Mouse (Mus musculus) forebrain, postnatal 0 days (tissue): Measurements from ENCODE around the gene Imp3. TPM values are rescaled to one million over a fixed set of nuclear protein-coding genes. Genes with fewer than 3 reads are reported as not detected.
A peak's percentile ranks its signal among the peaks of the same experiment; 100 is the strongest.

Experiments used
- ATAC-seq: fragments of 200-750 bp; cut with Nextera tagmentation; 2 replicates; pipeline ENCODE4 v1.8.0; 2017; ENCODE audit warnings: mild to moderate bottlenecking, moderate library complexity
- DNase-seq: peaks from one replicate; pipeline ENCODE4 v3.0.0-alpha.2; 2015
- H3K27ac ChIP-seq: fragments of 300-500 bp; sonication (generic); 2 replicates; pipeline ENCODE4 v1.5.1; 2014; ENCODE audit warnings: low read depth, mild to moderate bottlenecking, antibody characterized with exemption, low read length, moderate library complexity, mixed read lengths
- H3K27me3 ChIP-seq: fragments of 300-500 bp; sonication (generic); 2 replicates; pipeline ENCODE4 v1.6.1; 2014; ENCODE audit warnings: mild to moderate bottlenecking, low read length, mixed read lengths; ENCODE audit not compliant: insufficient read depth
- H3K36me3 ChIP-seq: fragments of 300-500 bp; sonication (generic); 2 replicates; pipeline ENCODE4 v1.6.1; 2014; ENCODE audit warnings: mild to moderate bottlenecking, moderate library complexity; ENCODE audit not compliant: insufficient read depth
- H3K4me1 ChIP-seq: fragments of 300-500 bp; sonication (generic); 2 replicates; pipeline ENCODE4 v1.6.1; 2014; ENCODE audit warnings: antibody characterized with exemption; ENCODE audit not compliant: insufficient read depth
- H3K4me2 ChIP-seq: fragments of 300-500 bp; sonication (generic); 2 replicates; pipeline ENCODE4 v1.6.1; 2014; ENCODE audit warnings: low read depth, mild to moderate bottlenecking, moderate library complexity
- H3K4me3 ChIP-seq: fragments of 300-500 bp; sonication (generic); 2 replicates; pipeline ENCODE4 v1.5.1; 2014; ENCODE audit warnings: low read depth, low read length, mixed read lengths
- H3K9ac ChIP-seq: fragments of 300-500 bp; sonication (generic); 2 replicates; pipeline ENCODE4 v1.6.1; 2014; ENCODE audit warnings: mild to moderate bottlenecking
- H3K9me3 ChIP-seq: fragments of 300-500 bp; sonication (generic); 2 replicates; pipeline ENCODE4 v1.6.1; 2016; ENCODE audit warnings: low read length
- CTCF ChIP-seq: sonication (generic); IDR thresholded peaks from 2 replicates; pipeline ENCODE4 v1.5.1; 2016; ENCODE audit warnings: antibody characterized with exemption, control low read depth, low read depth
- WGBS: fragments of 180-500 bp; shearing (Covaris S2); extraction: QIAGEN DNeasy Blood & Tissue Kit; methylation state at CpG from one replicate; pipeline ENCODE4 v1.1.7; 2014; 5-methylcytosine and 5-hydroxymethylcytosine counted together
- polyA plus RNA-seq: library from polyadenylated mRNA; unstranded; fragments of >200 nt; fragmentation: Nextera tagmentation; extraction: Ambion mirVana; gene quantifications from 2 replicates; pipeline ENCODE4 v1.2.1, GENCODE M21; 2015
- total RNA-seq: library from RNA; depleted of rRNA; stranded (reverse); fragments of >200 nt; gene quantifications from 2 replicates; pipeline ENCODE4 v1.2.3, GENCODE M21; 2014

The Imp3 gene
- total and polyA plus RNA-seq, 2 experiments from 2014 or later: 87.5 to 136 TPM

DNA sequence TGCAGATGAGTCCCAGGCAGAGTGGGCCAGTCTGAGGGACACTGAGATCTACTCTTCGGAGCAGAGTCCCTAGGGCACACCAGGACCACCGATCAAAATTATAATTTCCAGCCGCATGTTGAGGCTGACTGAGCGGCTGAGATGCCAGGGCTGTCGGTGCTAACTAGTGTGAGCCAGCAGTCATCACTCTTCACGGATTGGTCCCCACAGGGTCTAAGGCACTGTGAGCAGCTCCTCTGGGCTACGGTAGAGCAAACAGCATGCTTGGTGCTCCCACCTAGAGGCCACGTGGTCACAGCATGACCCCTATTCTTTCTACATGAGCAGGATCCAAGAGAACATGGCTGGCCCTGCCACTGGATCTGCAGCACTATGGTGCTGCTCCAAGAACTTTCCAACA lies 44.0 kb upstream of the Imp3 start:
- TF ChIP-seq CTCF: no peak
- H3K4me1 ChIP-seq: no peaks in the 10 kb centered on the region
- no peaks in the 10 kb centered on the region for H3K9me3 ChIP-seq
- H3K27ac ChIP-seq: no peak overlapping the region
- H3K9ac ChIP-seq: no peak overlapping the region
- no peak overlapping the region for H3K4me3 ChIP-seq
- 74% methylated on average over 8 of the region's 8 CpGs for WGBS
- DNase-seq (no peak), ATAC-seq (no peak)
- no peaks in the 10 kb centered on the region for H3K27me3 ChIP-seq
- no peaks in the 10 kb centered on the region for H3K36me3 ChIP-seq
- H3K4me2 ChIP-seq: no peak overlapping the region

DNA sequence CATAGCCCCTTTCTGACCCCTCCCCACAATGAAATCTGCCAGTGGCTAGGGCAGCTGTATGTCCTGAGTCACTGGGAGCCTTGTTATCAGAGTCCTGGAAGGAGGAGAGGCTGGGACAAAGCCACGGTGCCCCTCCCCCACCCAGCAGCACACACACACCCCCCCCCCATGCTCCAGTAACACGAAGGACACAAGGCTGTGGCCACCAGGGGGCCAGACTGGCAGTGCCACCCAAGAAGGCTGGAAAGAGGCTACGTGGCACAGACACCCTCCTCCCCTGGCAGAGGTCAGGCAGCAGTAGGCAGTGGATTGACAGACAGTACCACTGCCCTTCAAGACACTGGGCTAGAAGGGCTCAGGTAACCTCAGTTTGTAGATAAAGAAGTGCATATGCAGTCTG lies 43.3 kb upstream of the Imp3 start:
- 5% methylated on average over 3 of the region's 3 CpGs for WGBS
- Histone ChIP-seq H3K4me2 (no peak overlapping the region), H3K27me3 (no peaks in the 10 kb centered on the region), H3K36me3 (no peaks in the 10 kb centered on the region), H3K9ac (no peak overlapping the region), H3K9me3 (no peaks in the 10 kb centered on the region), H3K27ac (no peak overlapping the region), H3K4me1 (no peaks in the 10 kb centered on the region), H3K4me3 (no peak overlapping the region)
- DNase-seq: peak; percentile 51
- TF ChIP-seq CTCF: peak; percentile 45
- no peak for ATAC-seq

DNA sequence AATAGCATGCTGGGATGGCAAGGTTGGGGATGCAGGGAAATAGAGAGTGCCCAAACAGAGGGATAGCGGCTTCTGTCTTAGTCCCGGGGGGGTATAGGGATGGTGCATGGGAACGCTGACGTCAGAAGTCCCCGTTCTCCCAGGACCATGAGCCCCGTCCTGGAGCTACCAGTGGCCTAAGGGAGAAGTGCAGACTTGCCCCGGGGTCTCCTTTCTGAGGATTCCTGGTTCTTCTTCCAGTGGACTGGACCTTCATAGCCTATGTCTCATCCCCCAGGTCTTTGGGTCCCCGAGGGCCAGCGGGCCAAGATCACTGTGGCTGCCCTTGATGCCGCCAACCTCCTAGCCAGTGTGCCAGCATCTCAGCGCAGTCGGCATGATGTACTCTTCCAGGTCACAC lies 40.5 kb upstream of the Imp3 start:
- Histone ChIP-seq H3K4me1 (no peaks in the 10 kb centered on the region), H3K9ac (no peak overlapping the region), H3K27me3 (no peaks in the 10 kb centered on the region), H3K4me2 (no peak overlapping the region), H3K9me3 (no peaks in the 10 kb centered on the region), H3K36me3 (no peaks in the 10 kb centered on the region), H3K27ac (no peak overlapping the region), H3K4me3 (no peak overlapping the region)
- TF ChIP-seq CTCF: no peak
- DNase-seq (no peak), ATAC-seq (no peak)
- WGBS: 92% methylated on average over 12 of the region's 12 CpGs

- no peaks in the 10 kb centered on the region for H3K4me1 ChIP-seq
- no peak overlapping the region for H3K4me3 ChIP-seq
- H3K9ac ChIP-seq: no peak overlapping the region
- no peaks in the 10 kb centered on the region for H3K36me3 ChIP-seq
- WGBS: 83% methylated on average over 11 of the region's 11 CpGs
- no peak overlapping the region for H3K4me2 ChIP-seq
- no peak overlapping the region for H3K27ac ChIP-seq
- H3K27me3 ChIP-seq: no peaks in the 10 kb centered on the region
- ATAC-seq: no peak
- H3K9me3 ChIP-seq: no peaks in the 10 kb centered on the region
- no peak for TF ChIP-seq CTCF
- no peak for DNase-seq
Measured at GRCm38 (mm10) chr9:56899409-56899808, 37.9 kb upstream of the Imp3 start.

DNA sequence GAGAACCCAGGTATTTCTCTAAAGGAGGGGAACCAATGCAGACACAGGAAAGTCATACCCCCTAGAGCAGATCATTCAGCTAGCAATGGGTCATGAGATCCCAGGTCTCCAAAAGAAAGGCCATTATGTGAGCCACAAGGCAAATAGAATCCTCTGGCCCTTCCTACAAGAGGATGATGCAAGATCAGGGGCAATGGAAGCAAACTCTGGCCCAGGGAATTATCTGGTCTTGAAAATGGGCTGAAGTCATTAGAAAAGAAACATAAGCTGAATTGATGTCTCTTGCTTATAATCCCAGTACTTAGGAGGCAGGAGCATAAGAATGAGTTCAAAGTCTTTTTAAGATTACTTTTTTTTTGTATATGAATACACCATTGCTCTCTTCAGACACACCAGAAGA lies 37.2 kb upstream of the Imp3 start:
- no peaks in the 10 kb centered on the region for H3K9me3 ChIP-seq
- DNase-seq (no peak), ATAC-seq (no peak)
- H3K27ac ChIP-seq: no peak overlapping the region
- no peak overlapping the region for H3K4me2 ChIP-seq
- TF ChIP-seq CTCF: no peak
- no peaks in the 10 kb centered on the region for H3K4me1 ChIP-seq
- H3K9ac ChIP-seq: no peak overlapping the region
- no peaks in the 10 kb centered on the region for H3K27me3 ChIP-seq
- no peak overlapping the region for H3K4me3 ChIP-seq
- H3K36me3 ChIP-seq: no peaks in the 10 kb centered on the region

DNA sequence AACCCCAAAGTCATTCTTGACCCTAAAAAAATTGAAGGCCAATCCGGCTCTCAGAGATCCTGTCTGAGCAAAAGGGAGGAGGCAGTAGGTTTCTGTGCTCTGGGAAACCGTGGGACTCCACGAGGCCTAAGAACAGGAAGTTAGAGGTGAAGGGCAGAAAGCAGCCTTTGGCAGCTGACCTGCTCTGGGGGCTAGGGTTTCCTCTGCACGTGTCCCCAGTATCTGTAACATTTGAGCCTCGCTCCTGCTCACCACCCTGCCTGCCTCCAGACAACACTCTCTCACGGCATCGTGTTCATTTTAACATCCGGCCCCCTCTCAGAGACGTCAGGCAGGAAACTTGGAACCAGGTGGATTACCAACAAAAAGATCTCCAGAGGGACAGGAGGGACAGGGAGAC lies 36.7 kb upstream of the Imp3 start:
- Histone ChIP-seq H3K9me3 (no peaks in the 10 kb centered on the region), H3K4me1 (no peaks in the 10 kb centered on the region), H3K4me2 (no peak overlapping the region), H3K27ac (no peak overlapping the region), H3K36me3 (no peaks in the 10 kb centered on the region), H3K27me3 (no peaks in the 10 kb centered on the region), H3K9ac (no peak overlapping the region), H3K4me3 (no peak overlapping the region)
- no peak for ATAC-seq
- WGBS: 62% methylated on average over 9 of the region's 9 CpGs
- no peak for TF ChIP-seq CTCF
- DNase-seq: no peak

DNA sequence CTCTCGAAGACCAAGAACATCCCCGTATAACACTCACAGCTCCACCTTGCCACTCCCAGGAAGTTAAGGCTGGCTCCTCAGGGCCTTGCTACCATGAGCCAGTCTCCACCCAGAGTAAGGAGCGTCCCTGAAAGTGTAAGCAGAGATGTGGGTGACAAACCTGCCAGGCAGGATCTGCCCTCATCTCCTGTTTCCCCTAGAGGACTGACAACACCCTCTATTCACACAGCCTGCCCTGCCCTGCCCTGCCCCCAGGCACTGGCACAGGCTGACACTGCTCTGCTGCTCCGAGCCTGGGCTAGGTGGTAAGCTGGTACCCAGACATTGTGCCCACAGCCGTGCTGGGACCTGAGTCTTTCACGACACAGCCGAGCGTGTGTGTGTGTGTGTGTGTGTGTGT lies 36.1 kb upstream of the Imp3 start:
- no peak for ATAC-seq
- H3K27me3 ChIP-seq: no peaks in the 10 kb centered on the region
- H3K27ac ChIP-seq: no peak overlapping the region
- no peak for DNase-seq
- H3K4me1 ChIP-seq: no peaks in the 10 kb centered on the region
- H3K4me3 ChIP-seq: no peak overlapping the region
- H3K36me3 ChIP-seq: no peaks in the 10 kb centered on the region
- H3K9ac ChIP-seq: no peak overlapping the region
- no peak overlapping the region for H3K4me2 ChIP-seq
- no peaks in the 10 kb centered on the region for H3K9me3 ChIP-seq
- no peak for TF ChIP-seq CTCF
- 73% methylated on average over 8 of the region's 8 CpGs for WGBS

GRCm38 (mm10) chr9:56903662-56904061 lies 33.6 kb upstream of the Imp3 start:
- no peak overlapping the region for H3K4me3 ChIP-seq
- H3K27me3 ChIP-seq: no peaks in the 10 kb centered on the region
- DNase-seq (no peak), ATAC-seq (no peak)
- no peak overlapping the region for H3K4me2 ChIP-seq
- no peak overlapping the region for H3K27ac ChIP-seq
- H3K9me3 ChIP-seq: no peaks in the 10 kb centered on the region
- no peak overlapping the region for H3K9ac ChIP-seq
- no peaks in the 10 kb centered on the region for H3K36me3 ChIP-seq
- WGBS: 76% methylated on average over 3 of the region's 3 CpGs
- no peak for TF ChIP-seq CTCF
- no peaks in the 10 kb centered on the region for H3K4me1 ChIP-seq
